Mouse (Mus musculus): ENCODE data around the gene Mllt6. TPM values are rescaled to one million over a fixed set of nuclear protein-coding genes. Genes with fewer than 3 reads are reported as not detected.

The Mllt6 gene
- 6.6 TPM for polyA plus RNA-seq (2014; fragmentation: Illumina TruSeq; extraction: RNeasy Lipid Tissue Mini Kit (QIAGEN cat#74804))

DNA sequence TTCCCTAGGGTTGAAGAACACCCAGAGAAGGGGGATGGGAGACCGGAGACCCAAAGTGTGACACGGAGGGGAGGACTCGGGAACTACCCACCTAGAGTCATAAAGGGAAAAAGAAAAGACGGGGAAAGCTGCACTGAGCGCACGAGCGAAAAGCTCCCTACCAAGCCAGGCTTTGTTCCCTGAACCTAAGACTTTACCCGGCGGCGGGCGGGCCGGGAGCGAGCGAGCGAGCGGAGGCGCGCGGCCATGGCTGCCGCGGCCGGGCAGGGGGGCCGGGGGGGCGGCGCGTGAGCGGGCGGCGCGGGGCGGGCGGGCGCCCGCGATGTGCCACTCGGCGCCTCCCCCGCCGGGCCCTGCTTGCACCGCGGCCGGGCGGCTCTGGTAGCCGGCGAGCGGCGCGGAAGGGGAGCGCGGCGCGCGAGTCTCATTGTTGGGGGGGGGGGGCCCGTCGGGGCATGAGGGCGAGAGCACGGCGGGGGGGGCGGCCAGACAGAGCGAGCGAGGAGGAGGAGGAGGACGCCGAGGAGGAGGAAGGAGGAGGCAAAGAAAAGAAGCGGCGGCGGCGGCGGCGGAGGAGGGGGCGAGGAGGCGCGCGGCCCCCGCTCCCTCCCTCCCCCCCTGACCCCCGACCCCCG is at the start of gene Mllt6:
TSS of gene Mllt6 (plus strand) at position 522 of the 635 bp plus-strand sequence.

DNA sequence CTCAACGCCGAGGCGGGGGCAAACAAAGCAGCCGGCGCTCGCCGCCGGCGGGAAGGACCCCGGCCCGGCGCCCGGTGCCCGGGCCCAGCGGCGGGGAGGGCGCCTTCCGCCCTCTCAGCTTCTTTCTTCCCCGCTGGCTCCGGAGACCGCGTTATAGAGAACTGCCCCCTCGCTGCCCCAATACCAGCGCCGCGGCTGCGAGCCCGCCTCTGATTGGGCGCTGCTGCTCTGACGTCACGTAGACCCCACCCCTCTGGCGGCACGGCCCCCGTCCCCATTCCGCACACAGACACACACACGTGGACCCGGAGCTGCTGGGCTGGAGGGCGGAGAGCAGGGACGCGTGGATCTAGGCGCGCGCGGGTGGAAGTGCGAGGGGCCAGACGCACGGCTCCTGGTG is 33.6 kb upstream of the Mllt6 start, which contains the start of gene Epop:
TSS of gene Epop (minus strand) at position 127 of the 400 bp plus-strand sequence.

DNA sequence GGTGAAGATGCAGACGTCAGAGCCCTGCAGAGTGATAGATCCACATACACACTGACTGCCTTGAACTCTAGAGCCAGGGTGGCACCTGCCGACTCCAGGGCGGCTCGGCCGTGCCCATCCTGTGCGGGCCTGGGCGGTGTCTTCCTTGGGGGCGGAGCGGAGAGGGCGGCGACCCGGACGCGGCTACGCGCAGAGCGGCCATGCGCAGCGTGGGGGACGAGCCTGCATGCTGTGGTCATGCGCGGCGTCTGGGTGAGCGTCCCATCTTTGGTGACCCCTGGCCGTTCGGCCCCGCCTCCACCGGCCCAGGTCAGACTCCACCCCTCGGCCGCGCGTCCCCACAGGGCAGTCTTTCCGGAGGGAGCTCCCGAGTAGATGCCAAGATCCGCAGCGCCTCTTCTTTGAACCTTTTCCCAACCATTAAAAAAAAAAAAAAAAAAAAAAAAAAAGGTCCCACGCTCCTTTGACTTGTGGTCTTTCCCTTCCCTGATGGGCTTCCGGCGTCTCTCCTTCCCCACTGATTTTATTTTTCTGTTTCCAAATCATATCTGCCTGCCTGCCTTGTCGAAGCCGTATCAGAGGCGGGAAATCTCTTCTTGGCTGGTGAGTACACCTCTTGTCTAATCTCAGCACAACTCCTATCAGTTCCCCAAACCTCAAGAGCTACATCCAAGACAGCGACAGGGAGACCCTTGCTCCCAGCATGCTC is 22.6 kb downstream of the Mllt6 start, which contains the start of gene Cisd3:
TSS of gene Cisd3 (plus strand) at position 214 of the 709 bp plus-strand sequence.

DNA sequence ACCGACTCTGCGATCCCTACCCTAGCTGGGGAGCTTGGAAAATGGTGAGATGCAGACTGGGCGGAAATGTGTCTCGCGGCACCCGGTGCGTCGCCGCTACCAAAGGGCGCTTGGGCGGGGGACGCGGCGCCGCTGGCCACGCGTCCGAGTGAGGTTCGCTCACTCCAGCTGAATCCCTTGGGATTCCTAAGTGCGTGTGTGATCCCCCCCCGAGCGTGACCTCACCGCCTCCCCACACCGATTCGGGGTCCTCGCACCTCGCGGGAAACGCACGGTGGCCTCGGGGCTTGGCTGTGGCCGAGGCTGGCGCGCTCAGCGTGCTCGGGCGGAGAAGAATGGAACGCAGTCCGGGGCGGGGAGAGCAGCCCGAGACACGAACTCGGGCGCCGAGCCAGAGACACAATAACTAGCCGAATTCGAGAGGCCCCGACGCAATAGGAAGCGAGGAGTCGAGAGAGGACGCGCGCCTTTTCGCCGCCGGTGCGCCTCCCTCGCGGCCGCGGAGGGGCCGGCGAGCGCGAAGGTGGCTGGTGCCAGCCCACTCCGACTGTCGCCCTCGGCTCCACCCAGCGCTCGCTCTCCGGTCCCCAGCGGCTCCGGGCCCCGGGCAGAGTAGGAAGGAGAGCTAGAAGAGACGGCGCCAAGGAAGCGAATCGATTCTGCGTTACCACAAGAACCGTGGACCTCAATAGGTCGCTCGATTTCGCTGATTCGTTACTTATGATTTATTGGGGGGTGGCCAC is 37.0 kb downstream of the Mllt6 start, which contains the start of gene Pcgf2:
TSS of gene Pcgf2 (minus strand) at position 495 of the 743 bp plus-strand sequence.

DNA sequence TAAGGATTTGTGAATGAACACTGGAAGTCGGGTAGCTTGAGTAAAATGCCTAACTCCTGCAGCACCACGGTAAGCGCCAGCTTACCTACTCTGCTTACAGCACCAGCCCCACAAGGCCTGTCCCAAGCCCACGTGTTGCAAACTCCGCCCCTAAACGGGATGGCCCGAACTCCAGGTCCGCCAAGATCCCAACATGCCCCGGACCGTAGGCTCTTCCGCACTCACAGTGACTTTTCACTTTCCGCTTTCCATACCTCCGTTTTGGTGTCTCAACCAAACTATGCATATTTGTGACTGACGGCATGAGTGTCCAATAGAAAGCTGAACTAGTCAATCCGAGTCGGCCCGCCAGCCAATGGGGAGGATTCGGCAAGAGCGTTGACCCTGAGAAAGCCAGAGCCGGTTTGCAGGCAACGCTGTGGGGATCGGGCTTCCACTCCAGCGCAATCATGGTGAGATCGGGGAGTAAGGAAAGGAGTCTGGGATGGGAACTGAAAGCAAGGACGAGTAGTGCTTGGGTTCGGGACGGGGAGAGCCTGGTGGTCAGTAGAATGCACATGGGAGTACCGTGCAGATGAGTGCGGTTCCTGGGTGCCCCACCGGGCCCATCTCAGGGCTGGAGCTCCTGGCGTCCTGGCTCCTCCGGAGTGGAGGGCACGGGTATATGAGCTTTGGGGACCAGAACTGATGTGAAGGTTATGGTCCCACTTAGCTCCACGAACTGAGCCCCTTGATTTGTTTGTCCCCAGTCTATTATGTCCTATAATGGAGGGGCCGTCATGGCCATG is 40.0 kb downstream of the Mllt6 start, which contains the start of gene Psmb3:
TSS of gene Psmb3 (plus strand) at position 361 of the 788 bp plus-strand sequence.

Other genes with a start within 250 kb of the Mllt6 start
- gene Arhgap23, start 247.9 kb upstream of the Mllt6 start, polyA plus RNA-seq (2014; fragmentation: Illumina TruSeq; extraction: RNeasy Lipid Tissue Mini Kit (QIAGEN cat#74804)) = 7.1 TPM
- not detected for gene 4933428G20Rik, start 163.1 kb upstream of the Mllt6 start, polyA plus RNA-seq (2014; fragmentation: Illumina TruSeq; extraction: RNeasy Lipid Tissue Mini Kit (QIAGEN cat#74804))
- gene Srcin1, start 87.2 kb upstream of the Mllt6 start, polyA plus RNA-seq (2014; fragmentation: Illumina TruSeq; extraction: RNeasy Lipid Tissue Mini Kit (QIAGEN cat#74804)) = 1.8 TPM
- gene Epop, start 33.7 kb upstream of the Mllt6 start, polyA plus RNA-seq (2014; fragmentation: Illumina TruSeq; extraction: RNeasy Lipid Tissue Mini Kit (QIAGEN cat#74804)) = not detected
- 3.4 TPM for gene Cisd3, start 22.4 kb downstream of the Mllt6 start, polyA plus RNA-seq (2014; fragmentation: Illumina TruSeq; extraction: RNeasy Lipid Tissue Mini Kit (QIAGEN cat#74804))
- gene Pcgf2, start 37.1 kb downstream of the Mllt6 start, polyA plus RNA-seq (2014; fragmentation: Illumina TruSeq; extraction: RNeasy Lipid Tissue Mini Kit (QIAGEN cat#74804)) = 5.4 TPM
- gene Psmb3, start 40.0 kb downstream of the Mllt6 start, polyA plus RNA-seq (2014; fragmentation: Illumina TruSeq; extraction: RNeasy Lipid Tissue Mini Kit (QIAGEN cat#74804)) = 7.7 TPM
- gene Pip4k2b, start 81.3 kb downstream of the Mllt6 start, polyA plus RNA-seq (2014; fragmentation: Illumina TruSeq; extraction: RNeasy Lipid Tissue Mini Kit (QIAGEN cat#74804)) = 16.4 TPM
- gene Cwc25, start 103.1 kb downstream of the Mllt6 start, polyA plus RNA-seq (2014; fragmentation: Illumina TruSeq; extraction: RNeasy Lipid Tissue Mini Kit (QIAGEN cat#74804)) = 17.0 TPM
- gene 1700001P01Rik, start 112.5 kb downstream of the Mllt6 start, polyA plus RNA-seq (2014; fragmentation: Illumina TruSeq; extraction: RNeasy Lipid Tissue Mini Kit (QIAGEN cat#74804)) = not detected
- gene Rpl23, start 119.0 kb downstream of the Mllt6 start, polyA plus RNA-seq (2014; fragmentation: Illumina TruSeq; extraction: RNeasy Lipid Tissue Mini Kit (QIAGEN cat#74804)) = 3,292 TPM
- 27.7 TPM for gene Lasp1, start 135.6 kb downstream of the Mllt6 start, polyA plus RNA-seq (2014; fragmentation: Illumina TruSeq; extraction: RNeasy Lipid Tissue Mini Kit (QIAGEN cat#74804))
- 12.8 TPM for gene B230217C12Rik, start 177.4 kb downstream of the Mllt6 start, polyA plus RNA-seq (2014; fragmentation: Illumina TruSeq; extraction: RNeasy Lipid Tissue Mini Kit (QIAGEN cat#74804))
- 3.1 TPM for gene Fbxo47, start 220.7 kb downstream of the Mllt6 start, polyA plus RNA-seq (2014; fragmentation: Illumina TruSeq; extraction: RNeasy Lipid Tissue Mini Kit (QIAGEN cat#74804))

Data from ovary, adult 10 weeks (tissue).